Mouse (Mus musculus): Measurements from ENCODE around the gene Fam117a. TPM values are rescaled to one million over a fixed set of nuclear protein-coding genes. Genes with fewer than 3 reads are reported as not detected.

The Fam117a gene
- total RNA-seq (2014; fragmentation: Nextera tagmentation) (68.2 and 71.9 TPM in 2 replicates), total RNA-seq (2017) (49.9 and 50.2 TPM in 2 replicates)

- ATAC-seq (replicated peaks; ENCODE audit: low FRiP score, low TSS enrichment, poor library complexity, severe bottlenecking) = peak; percentile 64
Observed at GRCm38 (mm10) chr11:95336568-95337128, at the start of gene Fam117a. TSS of gene Fam117a (plus strand) at chr11:95337018.

GRCm38 (mm10) chr11:95291998-95292397 lies 44.8 kb upstream of the Fam117a start:
- no peak for ATAC-seq (replicated peaks; ENCODE audit: low FRiP score, low TSS enrichment, poor library complexity, severe bottlenecking)

- ATAC-seq (replicated peaks; ENCODE audit: low FRiP score, low TSS enrichment, poor library complexity, severe bottlenecking) = no peak
Observed at GRCm38 (mm10) chr11:95293017-95293624, 43.7 kb upstream of the Fam117a start.

- ATAC-seq (replicated peaks; ENCODE audit: low FRiP score, low TSS enrichment, poor library complexity, severe bottlenecking) = no peak
Observed at GRCm38 (mm10) chr11:95295736-95296135, 41.1 kb upstream of the Fam117a start.

GRCm38 (mm10) chr11:95298146-95298545 lies 38.7 kb upstream of the Fam117a start:
- peak; percentile 82 for ATAC-seq (replicated peaks; ENCODE audit: low FRiP score, low TSS enrichment, poor library complexity, severe bottlenecking)

- ATAC-seq (replicated peaks; ENCODE audit: low FRiP score, low TSS enrichment, poor library complexity, severe bottlenecking) = no peak
Observed at GRCm38 (mm10) chr11:95299886-95300285, 36.9 kb upstream of the Fam117a start.

- no peak for ATAC-seq (replicated peaks; ENCODE audit: low FRiP score, low TSS enrichment, poor library complexity, severe bottlenecking)
Observed at GRCm38 (mm10) chr11:95301772-95302171, 35.0 kb upstream of the Fam117a start.

- no peak for ATAC-seq (replicated peaks; ENCODE audit: low FRiP score, low TSS enrichment, poor library complexity, severe bottlenecking)
Observed at GRCm38 (mm10) chr11:95305600-95305999, 31.2 kb upstream of the Fam117a start.

GRCm38 (mm10) chr11:95307526-95307925 lies 29.3 kb upstream of the Fam117a start:
- ATAC-seq (replicated peaks; ENCODE audit: low FRiP score, low TSS enrichment, poor library complexity, severe bottlenecking) = no peak

GRCm38 (mm10) chr11:95309510-95310006 lies 27.3 kb upstream of the Fam117a start:
- ATAC-seq (replicated peaks; ENCODE audit: low FRiP score, low TSS enrichment, poor library complexity, severe bottlenecking) = peak; percentile 97

- ATAC-seq (replicated peaks; ENCODE audit: low FRiP score, low TSS enrichment, poor library complexity, severe bottlenecking) = peak; percentile 83
Observed at GRCm38 (mm10) chr11:95310007-95310647, 26.7 kb upstream of the Fam117a start, which contains the start of gene Kat7. TSS of gene Kat7 (minus strand) at chr11:95310246.

GRCm38 (mm10) chr11:95310648-95311424 lies 26.0 kb upstream of the Fam117a start:
- ATAC-seq (replicated peaks; ENCODE audit: low FRiP score, low TSS enrichment, poor library complexity, severe bottlenecking) = 0 out of 2 replicates have a peak, but pooled peaks have one; percentile 3

GRCm38 (mm10) chr11:95311425-95311807 lies 25.4 kb upstream of the Fam117a start:
- ATAC-seq (replicated peaks; ENCODE audit: low FRiP score, low TSS enrichment, poor library complexity, severe bottlenecking) = no peak

- no peak for ATAC-seq (replicated peaks; ENCODE audit: low FRiP score, low TSS enrichment, poor library complexity, severe bottlenecking)
Observed at GRCm38 (mm10) chr11:95315215-95315955, 21.4 kb upstream of the Fam117a start.

- peak; percentile 91 for ATAC-seq (replicated peaks; ENCODE audit: low FRiP score, low TSS enrichment, poor library complexity, severe bottlenecking)
Observed at GRCm38 (mm10) chr11:95318116-95318515, 18.7 kb upstream of the Fam117a start.

GRCm38 (mm10) chr11:95319506-95319905 lies 17.3 kb upstream of the Fam117a start:
- ATAC-seq (replicated peaks; ENCODE audit: low FRiP score, low TSS enrichment, poor library complexity, severe bottlenecking) = 0 out of 2 replicates have a peak, but pooled peaks have one; percentile 9

- ATAC-seq (replicated peaks; ENCODE audit: low FRiP score, low TSS enrichment, poor library complexity, severe bottlenecking) = peak; percentile 81
Observed at GRCm38 (mm10) chr11:95320010-95320409, 16.8 kb upstream of the Fam117a start.

GRCm38 (mm10) chr11:95324181-95324580 lies 12.6 kb upstream of the Fam117a start:
- no peak for ATAC-seq (replicated peaks; ENCODE audit: low FRiP score, low TSS enrichment, poor library complexity, severe bottlenecking)

GRCm38 (mm10) chr11:95325832-95326231 lies 11.0 kb upstream of the Fam117a start:
- 0 out of 2 replicates have a peak, but pooled peaks have one; percentile 26 for ATAC-seq (replicated peaks; ENCODE audit: low FRiP score, low TSS enrichment, poor library complexity, severe bottlenecking)
